Comparison of ENCODE assay signal across 18 mouse cellular contexts in genomic region chr14:117852842-117853241, GRCm38 (mm10).
DNase-seq lines count a peak whose midpoint lies in the region; TF ChIP-seq lines count a peak whose summit lies in the region.
"Had no signal": no experiment of that assay in that cellular context is flagged by ENCODE, and none has a peak within 500 bp of the region (broad histone marks: within the 10 kb centered on the region; RNA-seq: fewer than 3 reads in every experiment).

No protein-coding gene starts in this region.

- no peak overlapping the region for H3K9ac ChIP-seq in ES-E14 (ENCODE audit: insufficient read depth, low read depth, low read length, poor library complexity, severe bottlenecking)
- H3K9ac ChIP-seq: embryonic facial prominence, embryonic 12.5 days; forebrain, embryonic 13.5 days; forebrain, embryonic 15.5 days; forebrain, postnatal 0 days had no signal

- no peak overlapping the region; the same call in 1 of the 2 replicates for H3K27ac ChIP-seq in ES-E14 (ENCODE audit: insufficient read depth, low read depth, low read length, poor library complexity, severe bottlenecking)
- H3K27ac ChIP-seq: embryonic facial prominence, embryonic 10.5 days; embryonic facial prominence, embryonic 12.5 days; forebrain, embryonic 13.5 days; forebrain, embryonic 15.5 days had no signal

- no peaks in the 10 kb centered on the region for H3K9me3 ChIP-seq in ES-E14 (ENCODE audit: control insufficient read depth, insufficient read depth, low read depth, low read length)
- H3K9me3 ChIP-seq: embryonic facial prominence, embryonic 12.5 days; forebrain, embryonic 13.5 days; forebrain, embryonic 15.5 days had no signal

- peak; percentile 84 for DNase-seq in ES-CJ7 (ENCODE audit: low read depth, low spot score)
- peak; percentile 54 for DNase-seq in ES-E14 (ENCODE audit: low read depth, low spot score)
- DNase-seq in ZHBTc4 (ENCODE audit: low read depth, low spot score): peak; percentile 87
- DNase-seq in cerebellum, adult 11-12 months: no peak
- no peak for DNase-seq in left cerebral cortex, adult 18-20 months (ENCODE audit: low spot score in 2 of 2)
- DNase-seq: adrenal gland, adult 2 months; adrenal gland, postnatal 10 days; adrenal gland, postnatal 25 days; cerebellum, adult 11 months; cerebellum, adult 2 months; cerebellum, adult 9-10 months; cerebellum, postnatal 10 days; cerebellum, postnatal 25 days; forebrain, postnatal 0 days had no signal

- H3K36me3 ChIP-seq in ES-E14 (ENCODE audit: control insufficient read depth, insufficient read depth, low read length, poor library complexity, severe bottlenecking): no peaks in the 10 kb centered on the region
- H3K36me3 ChIP-seq: embryonic facial prominence, embryonic 10.5 days; embryonic facial prominence, embryonic 12.5 days; forebrain, embryonic 15.5 days had no signal

- no peak overlapping the region for H3K4me3 ChIP-seq in ES-E14 (ENCODE audit: insufficient read depth in 1 of 2, low read depth in 1 of 2, low read length in 2 of 2, poor library complexity in 1 of 2, severe bottlenecking in 1 of 2)
- H3K4me3 ChIP-seq: embryonic facial prominence, embryonic 10.5 days; embryonic facial prominence, embryonic 12.5 days; forebrain, embryonic 13.5 days; forebrain, embryonic 15.5 days had no signal

- in situ Hi-C loops in ES-E14 (cut with MboI; ENCODE audit: low sequenced_read_pairs in 2 of 2, unreplicated experiment in 2 of 2): no loop called here

- peaks cover 2 to 6% of the 10 kb centered on the region in 2 experiments; a peak in 3 of 4 replicates for H3K4me1 ChIP-seq in ES-E14 (ENCODE audit: control insufficient read depth in 2 of 2, insufficient read depth in 2 of 2, low read length in 2 of 2, poor library complexity in 1 of 2)
- H3K4me1 ChIP-seq: embryonic facial prominence, embryonic 10.5 days; embryonic facial prominence, embryonic 12.5 days; forebrain, embryonic 13.5 days; forebrain, embryonic 15.5 days had no signal

TF ChIP-seq in ES-E14, 5 proteins besides CTCF, POLR2A, EP300 and RAD21:
- TF ChIP-seq MAFK (IDR thresholded peaks at IDR 0.05; ENCODE audit: insufficient read depth, low read depth, low read length) (no peak), ZNF384 (IDR thresholded peaks at IDR 0.05; ENCODE audit: low read depth, low read length) (no peak), CHD2 (IDR thresholded peaks at IDR 0.05; ENCODE audit: low read depth, low read length) (peak; percentile 56; the same call in 1 of the 2 replicates)

Comparison
In these comparisons a context has a peak if more than half of its experiments do, and no peak if none do; other contexts are left out.
1. DNase-seq: peak in ES-CJ7 (single experiment), ES-E14 (single experiment) and ZHBTc4 (single experiment); none in cerebellum, adult 11-12 months (single experiment) and left cerebral cortex, adult 18-20 months (0 of 2).